Mouse (Mus musculus) limb, embryonic 11.5 days (tissue): Measurements from ENCODE around the gene Pdf. TPM values are rescaled to one million over a fixed set of nuclear protein-coding genes. Genes with fewer than 3 reads are reported as not detected.

ENCODE experiments used
- ATAC-seq: fragments of 200-750 bp; cut with Nextera tagmentation; 2 replicates; pipeline ENCODE4 v1.8.0; 2017; ENCODE audit warnings: low read depth; ENCODE audit not compliant: insufficient number of reproducible peaks, low FRiP score, low TSS enrichment
- DNase-seq: peaks from one replicate; pipeline ENCODE4 v3.0.0-alpha.2; 2015; ENCODE audit warnings: low spot score
- H3K27ac ChIP-seq: fragments of 300-500 bp; sonication (generic); replicated peaks from 2 replicates; pipeline ENCODE4 v1.5.1; 2014; ENCODE audit warnings: low read depth, mild to moderate bottlenecking, low read length
- H3K27me3 ChIP-seq: fragments of 300-500 bp; sonication (generic); 2 replicates; pipeline ENCODE4 v1.6.1; 2014; ENCODE audit warnings: mild to moderate bottlenecking, low read length, mixed read lengths; ENCODE audit not compliant: control insufficient read depth, insufficient read depth
- H3K36me3 ChIP-seq: fragments of 300-500 bp; sonication (generic); 2 replicates; pipeline ENCODE4 v1.6.1; 2014; ENCODE audit warnings: mild to moderate bottlenecking, low read length, moderate library complexity, mixed read lengths; ENCODE audit not compliant: control insufficient read depth, insufficient read depth
- H3K4me1 ChIP-seq: fragments of 300-500 bp; sonication (generic); 2 replicates; pipeline ENCODE4 v1.6.1; 2014; ENCODE audit warnings: low read length, mixed read lengths; ENCODE audit not compliant: control insufficient read depth, insufficient read depth
- H3K4me2 ChIP-seq: fragments of 300-500 bp; sonication (generic); 2 replicates; pipeline ENCODE4 v1.6.1; 2014; ENCODE audit warnings: low read depth, mild to moderate bottlenecking, moderate library complexity; ENCODE audit not compliant: severe bottlenecking
- H3K4me3 ChIP-seq: fragments of 300-500 bp; sonication (generic); 2 replicates; pipeline ENCODE4 v1.5.1; 2014; ENCODE audit warnings: low read depth, low read length
- H3K9ac ChIP-seq: fragments of 300-500 bp; sonication (generic); 2 replicates; pipeline ENCODE4 v1.6.1; 2014; ENCODE audit warnings: mild to moderate bottlenecking, low read length
- H3K9me3 ChIP-seq: fragments of 300-500 bp; sonication (generic); 2 replicates; pipeline ENCODE4 v1.6.1; 2016; ENCODE audit warnings: low read length; ENCODE audit not compliant: control insufficient read depth
- WGBS: fragments of 180-500 bp; shearing (Covaris S2); extraction: QIAGEN DNeasy Blood & Tissue Kit; methylation state at CpG from one replicate; pipeline ENCODE4 v1.1.7; 2014; 5-methylcytosine and 5-hydroxymethylcytosine counted together
- polyA plus RNA-seq: library from polyadenylated mRNA; unstranded; fragments of >200 nt; fragmentation: Nextera tagmentation; extraction: Ambion mirVana; gene quantifications from 2 replicates; pipeline ENCODE4 v1.2.1, GENCODE M21; 2014

Pdf gene
- polyA plus RNA-seq: 53.7 and 54.2 TPM in 2 replicates

DNA sequence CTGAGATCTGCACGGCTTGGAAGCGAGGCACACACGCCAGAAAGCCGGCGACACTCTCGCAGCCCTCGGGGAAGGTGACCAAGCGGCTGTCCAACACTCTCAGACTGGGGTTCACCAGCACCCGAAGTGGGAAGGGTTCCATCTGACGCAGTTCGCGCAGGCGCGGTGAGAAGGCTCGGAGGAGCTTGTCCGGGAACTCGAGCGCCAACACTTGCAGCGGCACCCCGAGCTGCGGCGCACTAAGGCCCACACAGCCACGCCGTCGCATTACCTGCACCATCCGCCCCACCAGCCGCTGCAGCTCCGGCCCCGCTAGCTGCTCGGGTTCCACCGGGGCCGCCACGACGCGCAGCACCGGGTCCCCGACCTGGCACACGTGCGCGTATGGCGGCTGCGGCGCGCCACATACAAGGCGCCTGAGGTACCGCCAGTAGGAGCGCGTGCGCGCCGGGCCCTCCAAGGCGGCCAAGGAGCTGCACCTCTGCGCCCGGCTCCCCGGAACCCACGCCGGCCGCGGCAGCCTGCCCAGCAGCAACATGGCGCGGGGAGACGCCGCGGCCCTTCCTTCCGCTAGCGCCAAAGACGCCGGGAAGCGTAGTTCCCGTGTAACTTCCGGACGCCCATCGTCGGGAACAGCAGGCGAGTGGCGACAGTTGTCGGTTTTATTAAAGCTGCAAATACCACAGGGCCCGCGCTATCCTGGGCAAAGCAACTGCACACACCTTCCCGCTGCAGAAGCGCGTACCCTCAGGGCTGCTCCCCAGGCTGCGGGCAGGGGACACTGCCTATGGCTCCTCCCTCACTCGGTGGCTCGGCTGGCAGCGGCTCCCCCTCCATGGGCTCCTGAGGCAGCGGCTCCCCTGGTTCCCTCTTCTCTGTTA is at the start of gene Pdf:
TSS of gene Pdf (minus strand) at position 554 of the 881 bp plus-strand sequence.
- peak; percentile 75 for ATAC-seq
- no peaks in the 10 kb centered on the region for H3K27me3 ChIP-seq
- no peaks in the 10 kb centered on the region for H3K4me1 ChIP-seq
- peak within 1 kb of the TSS; percentile 88 for H3K27ac ChIP-seq
- peak within 1 kb of the TSS; percentile 82 for H3K9ac ChIP-seq
- H3K4me2 ChIP-seq: peak within 1 kb of the TSS; percentile 71
- H3K36me3 ChIP-seq: peaks cover 43% of the 10 kb centered on the region
- H3K4me3 ChIP-seq: peak within 1 kb of the TSS; percentile 83
- H3K9me3 ChIP-seq: no peaks in the 10 kb centered on the region
- DNase-seq: peak; percentile 79
- under 1% methylated on average over 87 of the region's 87 CpGs for WGBS

DNA sequence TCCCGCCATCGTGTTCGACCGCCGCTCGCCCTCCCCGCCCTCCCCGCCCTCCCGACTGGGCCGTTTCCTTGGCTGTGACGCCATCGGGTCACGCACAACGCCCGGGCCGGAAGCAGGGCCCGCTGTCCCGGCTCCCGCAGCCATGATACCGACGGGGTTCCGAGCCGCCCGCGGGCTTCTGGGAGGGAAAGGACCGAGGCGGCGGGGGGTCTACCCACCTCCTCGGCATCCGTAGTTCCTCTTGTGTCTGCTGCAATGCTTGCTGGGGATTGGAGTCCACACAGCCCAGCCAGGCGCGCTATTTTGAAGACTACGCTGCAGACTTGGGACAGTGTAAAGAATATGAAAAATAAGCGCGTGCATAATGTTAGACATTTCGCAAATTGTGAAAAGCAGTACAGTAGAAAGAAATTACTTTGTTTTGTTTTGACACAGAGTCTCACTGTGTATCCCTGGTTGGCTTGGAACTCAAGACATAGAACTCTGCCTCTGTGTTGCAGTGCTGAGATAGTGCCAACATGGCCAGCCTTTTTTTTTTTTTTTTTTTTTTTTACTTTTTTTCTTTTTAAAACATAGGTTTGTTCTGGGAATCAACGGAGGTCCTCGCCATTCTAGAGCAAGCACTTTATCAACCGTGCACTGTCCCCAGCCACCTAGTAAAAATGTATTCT is 48.1 kb upstream of the Pdf start, which contains the start of gene Terf2:
TSS of gene Terf2 (minus strand) at position 182 of the 671 bp plus-strand sequence.
- WGBS: 4% methylated on average over 39 of the region's 39 CpGs
- DNase-seq (peak; percentile 98), ATAC-seq (peak; percentile 92)
- Histone ChIP-seq H3K27ac (peak within 1 kb of the TSS; percentile 68), H3K4me1 (no peaks in the 10 kb centered on the region; the same call in 1 of the 2 replicates), H3K36me3 (0 out of 2 replicates have a peak, but pooled peaks cover 3% of the 10 kb centered on the region), H3K4me2 (peak within 1 kb of the TSS; percentile 43), H3K27me3 (no peaks in the 10 kb centered on the region), H3K9me3 (no peaks in the 10 kb centered on the region), H3K4me3 (peak within 1 kb of the TSS; percentile 85), H3K9ac (peak within 1 kb of the TSS; percentile 93)

DNA sequence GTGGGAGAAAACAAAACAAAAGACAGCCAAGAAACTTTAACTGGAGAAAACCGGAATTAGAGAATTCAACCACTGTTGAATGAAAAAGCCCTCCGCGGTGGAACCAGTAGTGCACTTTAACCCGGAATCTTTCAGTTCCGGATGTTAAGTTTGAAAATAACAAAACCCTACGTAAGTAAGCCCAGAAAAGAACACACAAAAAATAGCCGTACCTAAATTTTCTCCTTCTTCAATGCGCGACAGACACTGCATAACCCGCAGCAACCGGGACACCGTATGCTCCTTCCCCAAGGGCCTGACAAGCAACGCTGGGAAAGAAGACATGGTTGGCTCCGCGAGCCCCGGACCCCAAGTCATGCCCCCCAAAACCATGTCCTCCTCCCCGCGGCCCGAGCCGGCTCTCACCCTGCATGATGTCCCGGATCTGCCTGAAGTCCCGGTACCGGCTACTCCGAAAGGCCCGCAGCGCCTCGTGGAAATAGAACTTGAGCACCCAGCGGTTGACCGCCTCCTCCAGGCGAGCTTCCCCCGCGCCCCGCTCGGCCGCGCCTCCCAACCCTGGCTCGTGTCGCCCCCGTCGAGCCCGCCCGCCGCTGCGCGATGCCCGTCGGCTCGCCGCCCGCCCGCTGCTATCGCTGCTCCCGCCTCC is 47.4 kb upstream of the Pdf start:
- H3K27ac ChIP-seq: peak overlapping the region; percentile 68
- DNase-seq (no peak), ATAC-seq (peak; percentile 74; the same call in 1 of the 2 replicates)
- peak overlapping the region; percentile 43 for H3K4me2 ChIP-seq
- H3K4me1 ChIP-seq: no peaks in the 10 kb centered on the region; the same call in 1 of the 2 replicates
- H3K27me3 ChIP-seq: no peaks in the 10 kb centered on the region
- H3K9ac ChIP-seq: peak overlapping the region; percentile 93
- under 1% methylated on average over 53 of the region's 53 CpGs for WGBS
- H3K9me3 ChIP-seq: no peaks in the 10 kb centered on the region
- H3K36me3 ChIP-seq: peaks cover 4% of the 10 kb centered on the region; the same call in 1 of the 2 replicates
- peak overlapping the region; percentile 85 for H3K4me3 ChIP-seq

DNA sequence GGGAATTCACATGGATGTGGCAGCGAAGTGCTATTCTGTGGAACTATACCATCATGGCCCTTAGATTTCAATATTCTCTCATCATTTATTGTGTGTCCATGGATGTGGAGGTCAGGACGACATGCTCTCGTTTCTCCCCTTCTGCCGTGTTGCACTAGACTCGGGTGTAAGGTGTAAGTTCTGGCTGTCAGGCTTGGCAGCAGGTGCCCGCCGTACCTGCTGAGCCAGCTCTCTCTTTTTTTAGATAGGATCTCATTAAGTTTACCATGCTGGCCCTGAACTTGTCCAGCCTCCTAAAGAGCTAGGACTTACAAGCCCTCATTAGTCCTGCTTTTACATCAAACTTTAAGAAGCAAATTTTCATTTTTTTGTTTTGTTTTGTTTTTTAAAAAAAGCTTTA is 42.1 kb upstream of the Pdf start:
- Histone ChIP-seq H3K4me2 (no peak overlapping the region), H3K9ac (no peak overlapping the region), H3K27ac (no peak overlapping the region), H3K36me3 (peaks cover 18% of the 10 kb centered on the region; the same call in 1 of the 2 replicates), H3K4me3 (no peak overlapping the region), H3K27me3 (no peaks in the 10 kb centered on the region), H3K9me3 (no peaks in the 10 kb centered on the region; the same call in 1 of the 2 replicates), H3K4me1 (no peaks in the 10 kb centered on the region; the same call in 1 of the 2 replicates)
- DNase-seq: no peak
- 95% methylated on average over 7 of the region's 7 CpGs for WGBS
- ATAC-seq: no peak

DNA sequence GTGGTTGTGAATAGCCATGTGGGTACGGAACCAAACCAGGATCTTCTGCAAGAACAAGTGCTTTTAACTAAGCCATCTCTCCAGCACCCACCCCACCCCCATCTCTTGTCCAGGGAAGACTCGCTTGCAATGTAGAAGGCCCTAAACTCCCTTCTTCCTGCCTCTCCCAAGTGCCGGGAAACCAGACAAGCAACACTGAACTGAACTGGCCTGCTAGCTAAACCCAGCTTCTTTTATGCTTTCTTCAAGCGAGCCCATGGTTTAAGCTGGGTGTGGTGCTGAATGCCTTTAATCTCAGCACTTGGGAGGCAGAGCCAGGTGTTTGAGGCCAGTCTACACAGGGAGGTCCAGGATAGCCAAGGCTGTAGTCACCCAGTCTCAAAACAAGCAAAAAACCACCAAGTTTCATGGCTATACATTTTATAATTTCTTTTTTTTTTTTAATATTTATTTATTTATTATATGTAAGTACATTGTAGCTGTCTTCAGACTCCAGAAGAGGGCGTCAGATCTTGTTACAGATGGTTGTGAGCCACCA is 40.2 kb upstream of the Pdf start:
- ATAC-seq: no peak
- WGBS: 96% methylated on average over 5 of the region's 5 CpGs
- H3K4me1 ChIP-seq: no peaks in the 10 kb centered on the region
- DNase-seq: no peak
- H3K36me3 ChIP-seq: peaks cover 14% of the 10 kb centered on the region; the same call in 1 of the 2 replicates
- no peak overlapping the region for H3K9ac ChIP-seq
- H3K4me2 ChIP-seq: no peak overlapping the region
- no peaks in the 10 kb centered on the region; the same call in 1 of the 2 replicates for H3K9me3 ChIP-seq
- H3K27me3 ChIP-seq: no peaks in the 10 kb centered on the region
- H3K4me3 ChIP-seq: no peak overlapping the region
- no peak overlapping the region for H3K27ac ChIP-seq

DNA sequence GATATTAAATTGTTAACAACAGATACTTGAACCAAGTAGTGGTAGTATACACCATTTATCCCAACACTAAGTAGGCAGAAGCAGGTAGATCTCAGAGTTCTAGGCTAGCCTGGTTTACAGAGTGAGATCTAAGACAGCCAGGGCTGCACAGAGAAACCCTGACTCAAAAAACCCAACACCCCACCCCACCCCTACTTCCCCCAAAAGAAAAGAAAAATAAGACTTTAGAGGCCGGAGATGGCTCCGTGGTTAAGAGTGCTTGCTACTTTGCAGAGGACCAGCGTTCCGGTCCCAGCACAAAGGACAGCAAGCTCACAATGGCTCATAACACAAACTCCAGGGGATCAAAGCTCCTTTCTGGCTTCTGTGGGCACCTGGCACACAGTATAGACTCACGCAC is 37.6 kb upstream of the Pdf start:
- Histone ChIP-seq H3K4me3 (no peak overlapping the region), H3K4me2 (no peak overlapping the region), H3K27ac (no peak overlapping the region), H3K36me3 (peaks cover 24% of the 10 kb centered on the region), H3K27me3 (no peaks in the 10 kb centered on the region), H3K9ac (no peak overlapping the region), H3K9me3 (no peaks in the 10 kb centered on the region; the same call in 1 of the 2 replicates), H3K4me1 (no peaks in the 10 kb centered on the region)
- WGBS: 98% methylated on average over 5 of the region's 5 CpGs
- no peak for ATAC-seq
- no peak for DNase-seq

DNA sequence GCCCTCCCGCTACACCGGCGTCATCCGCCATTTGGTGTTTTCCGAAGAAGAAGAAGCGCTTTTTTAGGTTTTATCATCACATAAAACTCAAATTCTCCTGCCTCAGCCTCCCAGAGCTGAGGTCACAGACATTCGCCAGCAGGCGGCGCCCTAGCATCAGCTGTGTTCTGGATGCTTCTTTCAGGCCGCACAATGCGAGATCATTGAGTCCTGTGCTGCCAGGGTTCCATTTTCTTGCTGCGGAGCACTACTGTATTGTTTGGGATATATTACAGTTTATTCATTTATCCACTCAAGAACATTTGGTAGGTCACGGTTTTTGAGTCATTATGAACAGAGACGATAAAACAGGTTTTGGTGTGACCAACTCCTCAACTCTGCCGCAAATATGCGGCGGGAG is 36.9 kb upstream of the Pdf start:
- no peaks in the 10 kb centered on the region for H3K4me1 ChIP-seq
- 95% methylated on average over 17 of the region's 17 CpGs for WGBS

More for the DNA sequence above, 36.9 kb upstream of the Pdf start:
- Histone ChIP-seq H3K4me2 (no peak overlapping the region), H3K27me3 (no peaks in the 10 kb centered on the region), H3K36me3 (peaks cover 22% of the 10 kb centered on the region), H3K9me3 (no peaks in the 10 kb centered on the region; the same call in 1 of the 2 replicates), H3K4me3 (no peak overlapping the region), H3K9ac (no peak overlapping the region), H3K27ac (no peak overlapping the region)
- DNase-seq: no peak
- ATAC-seq: no peak
